Mouse (Mus musculus) c-Kit-positive CD71-negative TER-119-negative erythroid progenitor cells, embryonic 14.5 days (primary cell): ENCODE results near the gene Lrrc30.

Experiments
- DNase-seq: peaks from one replicate; pipeline ENCODE4 v3.0.0-alpha.2; 2013; ENCODE audit warnings: low read depth

Lrrc30 gene

GRCm38 (mm10) chr17:67632676-67633339 is at the start of gene Lrrc30:
Gene Lrrc30 (minus strand): TSS chr17:67632723.
- no peak for DNase-seq

DNA sequence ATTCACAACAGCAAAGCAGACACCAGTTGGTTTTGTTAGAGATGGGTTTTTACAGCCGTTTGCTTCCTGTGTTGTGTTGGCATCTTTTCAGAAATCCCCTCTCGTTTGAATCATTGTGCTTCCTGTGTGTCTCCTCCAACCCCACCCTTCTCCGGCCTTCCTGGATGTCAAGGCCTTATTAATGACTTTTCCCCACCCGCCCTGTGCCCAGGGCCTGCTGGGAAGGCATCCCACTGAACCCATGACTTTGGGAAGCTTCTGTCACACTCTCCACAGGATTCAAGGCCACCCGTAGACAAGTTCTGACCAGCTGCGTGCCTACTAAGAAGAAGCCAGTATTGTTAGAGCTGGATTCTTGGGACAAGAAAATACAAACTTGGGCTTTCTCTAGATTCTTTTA is 48.6 kb upstream of the Lrrc30 start:
- DNase-seq, result no peak

- no peak for DNase-seq
Observed at GRCm38 (mm10) chr17:67678576-67678975, 46.1 kb upstream of the Lrrc30 start.

GRCm38 (mm10) chr17:67667981-67668380 is 35.5 kb upstream of the Lrrc30 start:
- peak; percentile 33 for DNase-seq

GRCm38 (mm10) chr17:67666981-67667380 is 34.5 kb upstream of the Lrrc30 start:
- no peak for DNase-seq

DNA sequence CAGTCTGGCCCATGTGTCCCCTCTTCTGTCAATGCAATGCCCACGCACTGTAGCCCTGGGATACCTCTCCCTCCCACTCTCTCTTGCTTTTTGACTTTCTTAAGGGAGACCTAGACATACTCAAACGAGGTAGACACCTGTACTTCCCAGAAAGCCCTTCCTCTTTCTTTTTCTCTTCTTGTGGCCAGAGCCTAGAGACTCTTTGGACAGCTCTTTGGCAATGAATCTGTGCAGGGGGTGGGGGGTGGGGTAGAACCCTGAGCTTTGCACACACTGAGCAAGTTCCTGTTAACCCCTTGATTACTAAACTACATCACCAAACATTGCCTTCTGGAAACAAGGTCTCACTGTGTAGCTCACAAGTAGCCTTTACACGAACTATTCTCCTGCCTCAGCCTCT is 31.8 kb upstream of the Lrrc30 start:
- no peak for DNase-seq

- DNase-seq, result peak; percentile 42
Observed at GRCm38 (mm10) chr17:67651506-67651905, 19.0 kb upstream of the Lrrc30 start.

GRCm38 (mm10) chr17:67641627-67642026 is 9.1 kb upstream of the Lrrc30 start:
- DNase-seq, result no peak

DNA sequence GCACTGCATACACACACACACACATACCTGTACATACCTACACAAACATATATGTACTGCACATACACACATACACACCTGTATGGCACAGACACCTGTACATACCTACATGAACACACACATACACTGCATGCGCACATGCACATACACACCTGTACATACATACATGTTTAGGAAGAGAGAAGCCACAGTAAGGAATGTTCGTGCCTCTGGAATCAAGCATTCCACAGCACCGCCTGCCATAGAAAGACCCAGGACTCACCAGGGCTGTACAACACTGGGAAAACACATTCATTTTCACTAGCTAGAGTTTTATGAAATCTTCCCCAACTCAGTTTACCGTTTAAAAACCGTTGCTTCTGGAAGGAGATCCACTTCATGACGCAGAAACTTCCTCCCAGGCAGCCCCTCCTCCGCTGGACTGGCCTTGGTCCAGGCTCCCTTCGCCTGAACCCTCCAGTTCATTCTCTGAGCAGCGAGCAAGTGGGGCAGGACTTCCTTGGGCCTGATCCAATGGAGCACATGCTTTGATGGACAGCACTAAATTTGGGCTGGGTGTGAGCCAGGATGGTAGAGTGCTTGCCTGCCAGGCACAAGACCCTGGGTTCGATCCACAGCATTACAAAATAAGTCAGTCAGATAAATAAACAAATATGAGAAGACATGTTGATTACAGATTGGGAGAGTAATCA is 5.7 kb upstream of the Lrrc30 start:
- no peak for DNase-seq

DNA sequence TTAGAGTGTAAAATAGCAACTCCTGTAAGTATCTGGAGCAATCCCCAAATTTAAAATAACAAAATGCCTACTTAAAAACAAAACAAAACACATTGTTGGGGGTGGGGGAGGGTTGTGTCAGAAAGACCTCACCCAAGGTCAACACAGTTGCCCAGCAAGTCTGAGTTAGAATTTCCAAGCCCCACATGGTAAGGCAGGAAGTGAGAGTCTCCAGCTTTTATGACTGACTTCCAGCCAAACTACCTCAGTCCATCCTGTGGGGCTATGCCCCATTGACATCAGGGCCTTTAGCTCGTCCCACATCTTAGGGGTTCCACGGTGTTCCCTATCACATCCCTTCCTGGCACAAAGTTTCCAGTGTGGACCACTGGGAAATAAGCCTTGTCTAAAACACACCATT is 4.4 kb upstream of the Lrrc30 start:
- no peak for DNase-seq

- no peak for DNase-seq
Observed at GRCm38 (mm10) chr17:67636304-67636703, 3.8 kb upstream of the Lrrc30 start.

- DNase-seq, result no peak
Observed at GRCm38 (mm10) chr17:67629746-67630145, 2.8 kb downstream of the Lrrc30 start.

GRCm38 (mm10) chr17:67629211-67629657 is 3.3 kb downstream of the Lrrc30 start:
- no peak for DNase-seq

GRCm38 (mm10) chr17:67628475-67628874 is 4.0 kb downstream of the Lrrc30 start:
- DNase-seq, result no peak

- DNase-seq, result no peak
Observed at GRCm38 (mm10) chr17:67625431-67625830, 7.1 kb downstream of the Lrrc30 start.

DNA sequence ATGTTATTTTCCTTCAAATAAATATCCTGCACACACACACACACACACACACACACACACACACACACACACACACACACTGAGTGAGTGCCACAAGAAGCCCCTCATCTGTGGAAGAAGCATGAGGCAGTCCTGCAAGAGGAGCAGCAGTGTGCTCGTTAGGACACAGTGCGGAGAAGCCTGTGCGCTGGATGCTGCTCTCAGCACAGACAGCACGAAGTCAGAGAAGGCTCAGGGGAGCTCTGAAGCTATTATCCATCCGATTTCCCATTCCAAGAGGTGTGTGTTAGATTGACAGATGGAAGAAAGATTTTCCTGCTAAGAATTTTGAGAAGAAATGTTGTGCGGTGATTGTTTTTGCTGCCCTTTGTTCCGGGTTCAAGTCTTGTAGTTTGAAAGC is 13.5 kb downstream of the Lrrc30 start:
- no peak for DNase-seq

- no peak for DNase-seq
Observed at GRCm38 (mm10) chr17:67614381-67614780, 18.1 kb downstream of the Lrrc30 start.

GRCm38 (mm10) chr17:67612576-67612975 is 19.9 kb downstream of the Lrrc30 start:
- no peak for DNase-seq

- DNase-seq, result no peak
Observed at GRCm38 (mm10) chr17:67612151-67612550, 20.4 kb downstream of the Lrrc30 start.

GRCm38 (mm10) chr17:67604446-67604845 is 28.1 kb downstream of the Lrrc30 start:
- DNase-seq, result no peak

DNA sequence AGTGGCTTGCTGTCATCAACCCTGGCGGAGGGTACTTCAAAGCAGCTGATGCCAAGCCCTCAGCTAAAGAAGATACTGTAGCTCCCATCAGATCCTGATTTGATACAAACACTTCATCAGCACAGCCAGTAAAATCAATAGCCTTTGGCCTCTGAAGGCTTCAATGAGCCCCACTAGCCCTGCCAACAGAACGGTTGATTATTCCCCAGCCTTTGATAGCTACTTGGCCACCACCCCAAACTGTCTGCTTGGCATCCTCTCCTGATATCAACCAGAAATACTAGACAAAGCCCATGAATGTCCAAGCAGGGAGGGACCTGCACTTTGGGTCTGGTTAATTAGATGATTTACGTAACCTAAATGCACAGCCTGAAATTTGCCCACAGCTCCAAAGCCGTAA is 30.0 kb downstream of the Lrrc30 start:
- DNase-seq, result no peak

DNA sequence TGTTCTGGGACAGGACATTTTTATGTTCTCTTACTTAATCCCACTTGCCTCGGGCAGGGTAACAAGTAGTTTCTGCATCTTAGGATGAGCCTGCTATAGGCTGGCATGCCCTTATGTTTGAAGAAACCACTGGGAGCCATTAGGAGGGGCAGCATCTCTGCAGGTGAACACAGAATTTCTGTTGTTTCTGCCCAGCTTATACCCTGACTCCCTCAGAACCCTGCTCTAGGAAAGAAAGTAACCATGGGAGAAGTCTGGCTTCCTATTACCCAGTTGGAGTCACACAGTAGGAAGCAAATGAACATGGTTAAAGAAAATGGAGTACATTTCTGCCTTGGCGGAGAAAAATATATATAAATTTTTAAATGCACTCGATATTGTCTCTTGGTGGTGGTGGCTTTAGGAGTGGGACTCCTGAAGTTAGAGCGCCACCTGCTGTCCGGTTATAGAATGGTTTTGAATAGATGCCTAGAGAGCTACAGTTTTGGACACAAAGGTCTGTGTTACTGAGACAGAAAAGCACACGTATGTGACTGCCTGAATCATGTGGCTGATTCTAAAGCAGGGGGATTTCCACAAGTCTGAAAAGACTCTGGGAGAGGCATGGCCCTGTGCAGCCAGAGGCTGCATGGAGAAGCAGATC is 47.5 kb downstream of the Lrrc30 start:
- DNase-seq, result peak; percentile 61

DNA sequence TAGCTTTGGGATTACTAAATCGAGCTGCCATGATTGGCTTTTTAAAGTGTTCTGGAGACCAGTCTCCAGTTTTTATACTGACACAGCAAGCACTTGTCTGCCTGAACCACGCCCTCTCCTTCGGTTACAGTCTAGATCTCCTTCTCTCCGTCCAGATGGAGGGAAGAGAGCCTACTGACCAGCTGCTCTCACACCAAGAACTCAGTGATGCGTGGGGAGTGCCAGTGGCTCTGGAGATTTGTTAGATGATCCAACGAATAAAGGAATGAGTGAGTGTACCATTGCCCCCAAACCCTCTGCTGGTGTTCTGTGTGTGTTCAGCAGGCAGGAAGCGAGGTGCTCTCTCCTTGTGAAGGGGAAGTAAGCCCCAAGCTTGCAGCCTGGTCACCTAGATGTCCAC is 48.0 kb downstream of the Lrrc30 start:
- no peak for DNase-seq
